ENCODE assay signal across 10 mouse cellular contexts in the genomic region with DNA sequence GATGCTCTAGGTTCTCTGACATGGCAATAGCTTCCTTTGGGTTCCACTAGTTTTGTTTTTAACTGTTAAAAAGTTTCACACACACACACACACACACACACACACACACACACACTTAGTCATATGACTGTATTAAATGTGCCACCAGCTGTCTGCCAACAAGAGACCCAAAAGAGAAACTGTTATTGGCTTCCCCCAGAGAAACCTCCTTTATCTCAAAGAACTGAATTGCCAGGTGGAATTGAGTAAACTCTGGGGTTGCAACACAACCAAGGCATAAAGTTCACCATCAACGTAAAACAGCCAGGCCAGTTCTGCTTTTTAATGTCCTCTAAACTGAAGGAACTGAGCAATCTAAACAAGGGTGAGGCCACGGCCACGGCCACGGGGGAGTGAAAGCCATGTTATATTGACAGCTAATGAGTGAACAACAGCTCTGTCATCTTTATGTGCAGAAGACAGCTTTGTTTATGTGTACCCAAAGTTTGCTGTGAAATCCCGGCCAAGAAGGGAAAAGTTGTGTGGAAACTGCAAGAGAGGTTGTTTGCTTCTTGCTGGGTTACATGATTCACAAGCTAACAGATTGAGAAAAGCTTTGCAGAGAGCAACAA.
A peak's percentile ranks its signal among the peaks of the same experiment; 100 is the strongest.
DNase-seq lines count a peak whose midpoint lies in the region; ATAC-seq and TF ChIP-seq lines count a peak whose summit lies in the region.
"Had no signal": no experiment of that assay in that cellular context is flagged by ENCODE, and none has a peak within 500 bp of the region (broad histone marks: within the 10 kb centered on the region; RNA-seq: fewer than 3 reads in every experiment).

No protein-coding gene starts in this region.

- H3K27me3 ChIP-seq in lung, postnatal 0 days (replicated peaks; ENCODE audit: insufficient read depth, low read length), result no peaks in the 10 kb centered on the region
- H3K27me3 ChIP-seq in hindbrain, embryonic 14.5 days (ENCODE audit: control insufficient read depth, insufficient read depth, low read length), result no peaks in the 10 kb centered on the region
- H3K27me3 ChIP-seq: hindbrain, embryonic 15.5 days; neural tube, embryonic 15.5 days had no signal

- TF ChIP-seq EP300 in lung, postnatal 0 days (IDR thresholded peaks at IDR 0.05), result peak; percentile 82

- no peaks in the 10 kb centered on the region for H3K9me3 ChIP-seq in lung, postnatal 0 days (ENCODE audit: low read length)
- H3K9me3 ChIP-seq in hindbrain, embryonic 14.5 days (ENCODE audit: control insufficient read depth, low read length), result no peaks in the 10 kb centered on the region
- H3K9me3 ChIP-seq: hindbrain, embryonic 15.5 days; neural tube, embryonic 15.5 days had no signal

- peaks cover 14% of the 10 kb centered on the region; the same call in 1 of the 2 replicates for H3K4me1 ChIP-seq in lung, postnatal 0 days (ENCODE audit: insufficient read depth, low read depth, low read length)
- no peaks in the 10 kb centered on the region; the same call in 1 of the 2 replicates for H3K4me1 ChIP-seq in hindbrain, embryonic 14.5 days (replicated peaks; ENCODE audit: control insufficient read depth, insufficient read depth, low read length)
- H3K4me1 ChIP-seq: hindbrain, embryonic 15.5 days had no signal

- no peaks in the 10 kb centered on the region for H3K36me3 ChIP-seq in lung, postnatal 0 days (ENCODE audit: insufficient read depth, low read length)
- H3K36me3 ChIP-seq in hindbrain, embryonic 14.5 days (replicated peaks; ENCODE audit: control insufficient read depth, insufficient read depth), result no peaks in the 10 kb centered on the region
- H3K36me3 ChIP-seq: hindbrain, embryonic 15.5 days; neural tube, embryonic 15.5 days had no signal

- peak; percentile 38 for DNase-seq in adrenal gland, postnatal 14 days
- no peak for DNase-seq in adrenal gland, adult 18-20 months (ENCODE audit: low spot score in 2 of 2)
- peak; percentile 68 for DNase-seq in CD4-positive, CD25-positive, alpha-beta regulatory T cell, adult 2 months (ENCODE audit: low read depth, low spot score)
- DNase-seq in kidney, adult 9 months, result peak; percentile 46
- DNase-seq in lung, postnatal 0 days (ENCODE audit: low spot score), result peak; percentile 86
- no peak for DNase-seq in gastrocnemius, adult 18-20 months (ENCODE audit: low spot score)
- DNase-seq in retina, embryonic 14.5 days (ENCODE audit: low spot score), result no peak
- no peak for DNase-seq in hindbrain, embryonic 14.5 days (ENCODE audit: low spot score)

- peak overlapping the region; percentile 43 for H3K27ac ChIP-seq in lung, postnatal 0 days (ENCODE audit: low read length)
- H3K27ac ChIP-seq in hindbrain, embryonic 14.5 days, result no peak overlapping the region
- H3K27ac ChIP-seq: hindbrain, embryonic 15.5 days; neural tube, embryonic 15.5 days had no signal

- no peak for TF ChIP-seq CTCF in lung, postnatal 0 days (IDR thresholded peaks at IDR 0.05)

- 10% methylated on average over 5 of the region's 5 CpGs for WGBS in lung, postnatal 0 days
- whole genome bisulfite sequencing in hindbrain, embryonic 14.5 days, result 69% methylated on average over 5 of the region's 5 CpGs

- H3K9ac ChIP-seq in lung, postnatal 0 days (replicated peaks; ENCODE audit: low read depth), result no peak overlapping the region
- no peak overlapping the region for H3K9ac ChIP-seq in hindbrain, embryonic 14.5 days
- H3K9ac ChIP-seq: hindbrain, embryonic 15.5 days; neural tube, embryonic 15.5 days had no signal

- H3K4me2 ChIP-seq in lung, postnatal 0 days (replicated peaks; ENCODE audit: low read depth, low read length), result no peak overlapping the region
- no peak overlapping the region for H3K4me2 ChIP-seq in hindbrain, embryonic 14.5 days (replicated peaks)
- H3K4me2 ChIP-seq: hindbrain, embryonic 15.5 days; neural tube, embryonic 15.5 days had no signal

- ATAC-seq in lung, postnatal 0 days, result peak; percentile 70
- ATAC-seq in hindbrain, embryonic 14.5 days (ENCODE audit: low FRiP score), result no peak

- no peak overlapping the region for H3K4me3 ChIP-seq in lung, postnatal 0 days (ENCODE audit: low read depth, low read length)
- no peak overlapping the region for H3K4me3 ChIP-seq in hindbrain, embryonic 14.5 days (replicated peaks; ENCODE audit: low read length)
- H3K4me3 ChIP-seq: hindbrain, embryonic 15.5 days; neural tube, embryonic 15.5 days had no signal

Comparison
In these comparisons a context has a peak if more than half of its experiments do, and no peak if none do; other contexts are left out.
1. DNase-seq: peak in adrenal gland, postnatal 14 days (single experiment), CD4-positive, CD25-positive, alpha-beta regulatory T cell, adult 2 months (single experiment), kidney, adult 9 months (single experiment) and lung, postnatal 0 days (single experiment); none in adrenal gland, adult 18-20 months (0 of 2), gastrocnemius, adult 18-20 months (single experiment), retina, embryonic 14.5 days (single experiment) and hindbrain, embryonic 14.5 days (single experiment).